In the genomic region with DNA sequence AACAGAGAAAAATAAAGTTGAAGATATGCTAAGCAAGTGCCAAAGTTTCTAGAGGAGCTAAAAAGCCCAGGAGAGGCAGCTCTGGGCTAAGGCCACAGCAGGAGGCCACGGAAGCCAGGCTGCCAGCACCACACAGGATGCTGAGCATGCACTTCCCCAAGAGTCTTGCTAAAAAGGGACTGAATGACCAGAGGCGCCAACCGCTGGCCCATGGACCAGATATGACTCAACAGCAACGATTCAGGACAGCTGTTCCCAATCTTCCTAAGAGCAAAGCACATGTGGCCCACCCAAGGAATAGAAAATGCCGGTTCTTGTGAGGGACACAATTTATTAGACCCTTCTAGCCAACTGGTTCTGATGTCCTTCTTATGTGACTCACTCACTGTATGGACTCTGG, we compare ENCODE assay signal across 8 mouse cellular contexts. TPM values are rescaled to one million over a fixed set of nuclear protein-coding genes. Genes with fewer than 3 reads are reported as not detected.
DNase-seq lines count a peak whose midpoint lies in the region; ATAC-seq and TF ChIP-seq lines count a peak whose summit lies in the region.

No protein-coding gene starts in this region.

- peak overlapping the region; percentile 47 for H3K27ac ChIP-seq in intestine, embryonic 14.5 days (ENCODE audit: low read depth)
- H3K27ac ChIP-seq in intestine, postnatal 0 days (ENCODE audit: low read depth, low read length), result no peak overlapping the region
- peak overlapping the region; percentile 21; the same call in 1 of the 2 replicates for H3K27ac ChIP-seq in forebrain, embryonic 11.5 days (ENCODE audit: low read depth, low read length)
- no peak overlapping the region for H3K27ac ChIP-seq in liver, embryonic 11.5 days (ENCODE audit: low read depth, low read length)

- DNase-seq in intestine, embryonic 14.5 days (ENCODE audit: low spot score), result no peak
- DNase-seq in forebrain, embryonic 11.5 days (ENCODE audit: low spot score), result no peak
- DNase-seq in heart, postnatal 36 days, result peak; percentile 46 to 50
- DNase-seq in lung, postnatal 36 days, result peak; percentile 47
- DNase-seq in spleen, postnatal 14 days (ENCODE audit: low spot score in 2 of 2), result no peak
- no peak for DNase-seq in liver, embryonic 11.5 days (ENCODE audit: low spot score)
- no peak for DNase-seq in thymus, postnatal 10 days (ENCODE audit: low spot score in 2 of 2)

- TF ChIP-seq CTCF in intestine, postnatal 0 days (IDR thresholded peaks at IDR 0.05; ENCODE audit: low read depth), result no peak

- no peaks in the 10 kb centered on the region for H3K27me3 ChIP-seq in intestine, embryonic 14.5 days (replicated peaks; ENCODE audit: control insufficient read depth, insufficient read depth, low read length)
- H3K27me3 ChIP-seq in intestine, postnatal 0 days (replicated peaks; ENCODE audit: control insufficient read depth, insufficient read depth, low read length), result no peaks in the 10 kb centered on the region
- no peaks in the 10 kb centered on the region for H3K27me3 ChIP-seq in forebrain, embryonic 11.5 days (ENCODE audit: control insufficient read depth, insufficient read depth, low read length)
- no peaks in the 10 kb centered on the region for H3K27me3 ChIP-seq in liver, embryonic 11.5 days (replicated peaks; ENCODE audit: control insufficient read depth, insufficient read depth, low read length)

- no peaks in the 10 kb centered on the region for H3K9me3 ChIP-seq in intestine, embryonic 14.5 days (ENCODE audit: control insufficient read depth, low read length)
- no peaks in the 10 kb centered on the region for H3K9me3 ChIP-seq in intestine, postnatal 0 days (ENCODE audit: control insufficient read depth)
- H3K9me3 ChIP-seq in forebrain, embryonic 11.5 days (ENCODE audit: control insufficient read depth, low read length), result no peaks in the 10 kb centered on the region
- H3K9me3 ChIP-seq in liver, embryonic 11.5 days (ENCODE audit: control insufficient read depth, low read length), result no peaks in the 10 kb centered on the region

- H3K36me3 ChIP-seq in intestine, embryonic 14.5 days (ENCODE audit: control insufficient read depth, insufficient read depth, low read length), result no peaks in the 10 kb centered on the region
- H3K36me3 ChIP-seq in intestine, postnatal 0 days (ENCODE audit: control insufficient read depth, insufficient read depth), result no peaks in the 10 kb centered on the region
- H3K36me3 ChIP-seq in forebrain, embryonic 11.5 days (ENCODE audit: control insufficient read depth, insufficient read depth, low read length), result no peaks in the 10 kb centered on the region
- H3K36me3 ChIP-seq in liver, embryonic 11.5 days (ENCODE audit: control insufficient read depth, insufficient read depth, low read length), result no peaks in the 10 kb centered on the region

- no peak overlapping the region for H3K4me3 ChIP-seq in intestine, embryonic 14.5 days (ENCODE audit: low read depth, low read length)
- no peak overlapping the region for H3K4me3 ChIP-seq in intestine, postnatal 0 days (ENCODE audit: low read depth, low read length)
- H3K4me3 ChIP-seq in forebrain, embryonic 11.5 days (ENCODE audit: low read depth, low read length), result no peak overlapping the region
- no peak overlapping the region for H3K4me3 ChIP-seq in liver, embryonic 11.5 days (ENCODE audit: low read depth, low read length)

- ATAC-seq in intestine, embryonic 14.5 days (replicated peaks; ENCODE audit: low FRiP score, low TSS enrichment, low read depth), result no peak
- no peak for ATAC-seq in intestine, postnatal 0 days
- ATAC-seq in forebrain, embryonic 11.5 days (replicated peaks; ENCODE audit: low FRiP score), result no peak
- no peak for ATAC-seq in liver, embryonic 11.5 days (replicated peaks; ENCODE audit: low FRiP score)

- intact Hi-C loops in heart, postnatal 36 days (cut with DNase I), result no loop called here

- H3K9ac ChIP-seq in intestine, embryonic 14.5 days (ENCODE audit: low read length), result no peak overlapping the region
- H3K9ac ChIP-seq in intestine, postnatal 0 days (ENCODE audit: low read depth, low read length), result no peak overlapping the region
- H3K9ac ChIP-seq in forebrain, embryonic 11.5 days (ENCODE audit: low read length), result no peak overlapping the region
- no peak overlapping the region for H3K9ac ChIP-seq in liver, embryonic 11.5 days (ENCODE audit: low read depth, low read length)

- no peak overlapping the region for H3K4me2 ChIP-seq in intestine, embryonic 14.5 days (ENCODE audit: low read length)
- H3K4me2 ChIP-seq in intestine, postnatal 0 days (replicated peaks; ENCODE audit: low read depth), result no peak overlapping the region
- no peak overlapping the region for H3K4me2 ChIP-seq in forebrain, embryonic 11.5 days (ENCODE audit: low read depth, low read length, severe bottlenecking)
- H3K4me2 ChIP-seq in liver, embryonic 11.5 days, result no peak overlapping the region

- H3K4me1 ChIP-seq in intestine, embryonic 14.5 days (replicated peaks; ENCODE audit: control insufficient read depth, insufficient read depth, low read length), result peaks cover 19% of the 10 kb centered on the region
- peaks cover 5% of the 10 kb centered on the region; the same call in 1 of the 2 replicates for H3K4me1 ChIP-seq in intestine, postnatal 0 days (replicated peaks; ENCODE audit: control insufficient read depth, insufficient read depth, low read length)
- peaks cover 18% of the 10 kb centered on the region for H3K4me1 ChIP-seq in forebrain, embryonic 11.5 days (replicated peaks; ENCODE audit: control insufficient read depth, insufficient read depth, low read length)
- H3K4me1 ChIP-seq in liver, embryonic 11.5 days (replicated peaks; ENCODE audit: control insufficient read depth, insufficient read depth, low read length), result peaks cover 3% of the 10 kb centered on the region; the same call in 1 of the 2 replicates

- WGBS in intestine, embryonic 14.5 days, result 60% methylated on average over 5 of the region's 5 CpGs
- WGBS in intestine, postnatal 0 days, result 58% methylated on average over 5 of the region's 5 CpGs
- WGBS in forebrain, embryonic 11.5 days, result 57% methylated on average over 5 of the region's 5 CpGs
- WGBS in liver, embryonic 11.5 days, result 49% methylated on average over 5 of the region's 5 CpGs

RNA-seq across cellular contexts. Expression of gene Eefsec, which starts 57.4 kb away (rescaled TPM):
- 45.1 and 53.4 TPM in 2 replicates for polyA plus RNA-seq in intestine, embryonic 14.5 days (2014; fragmentation: Nextera tagmentation; extraction: Ambion mirVana)
- polyA plus RNA-seq in intestine, postnatal 0 days (2015; fragmentation: Nextera tagmentation; extraction: Ambion mirVana), result 32.8 and 35.9 TPM in 2 replicates
- 41.3 and 48.5 TPM in 2 replicates for polyA plus RNA-seq in forebrain, embryonic 11.5 days (2014; fragmentation: Nextera tagmentation; extraction: Ambion mirVana)
- 1 to 10 TPM; 6.6 to 8.7 TPM for total RNA-seq in heart, postnatal 36 days (2021)
- polyA plus RNA-seq in liver, embryonic 11.5 days (2014; fragmentation: Nextera tagmentation; extraction: Ambion mirVana), result 46.1 and 46.7 TPM in 2 replicates

Comparison
In these comparisons a context has a peak if more than half of its experiments do, and no peak if none do; other contexts are left out.
1. H3K27ac ChIP-seq: peak in intestine, embryonic 14.5 days (single experiment) and forebrain, embryonic 11.5 days (single experiment); none in intestine, postnatal 0 days (single experiment) and liver, embryonic 11.5 days (single experiment).
2. DNase-seq: peak in heart, postnatal 36 days (2 of 2) and lung, postnatal 36 days (single experiment); none in intestine, embryonic 14.5 days (single experiment), forebrain, embryonic 11.5 days (single experiment), spleen, postnatal 14 days (0 of 2), liver, embryonic 11.5 days (single experiment) and thymus, postnatal 10 days (0 of 2).